Mouse (Mus musculus) large intestine, adult 2 months (tissue): Measurements from ENCODE around the gene Cwc27. TPM values are rescaled to one million over a fixed set of nuclear protein-coding genes. Genes with fewer than 3 reads are reported as not detected.

ENCODE experiments used
- polyA plus RNA-seq: library from polyadenylated mRNA; depleted of rRNA; stranded (reverse); fragments of >200 nt; gene quantifications from 2 replicates; pipeline ENCODE4 v1.2.3, GENCODE M21; 2012; rRNA removed

Cwc27 gene
- polyA plus RNA-seq, 1 experiment, result 3.0 TPM

Other genes starting within 250 kb of the Cwc27 start
- gene Srek1ip1, start 24.7 kb downstream of the Cwc27 start, polyA plus RNA-seq, result 9.0 and 11.2 TPM in 2 replicates
- 0.16 and 0.46 TPM in 2 replicates for gene Shisal2b, start 46.8 kb upstream of the Cwc27 start, polyA plus RNA-seq
- 0.77 and 1.1 TPM in 2 replicates for gene Rgs7bp, start 237.8 kb upstream of the Cwc27 start, polyA plus RNA-seq